Mouse (Mus musculus) cerebellum, adult 18-20 months (tissue): ENCODE measurements around the gene Krt24.

Experiments
- DNase-seq, 2 experiments: peaks; one replicate each; pipeline ENCODE4 v3.0.0; 2021

Krt24 gene

GRCm38 (mm10) chr11:99284833-99285312 is at the start of gene Krt24:
Gene Krt24, minus strand, starts transcription at chr11:99285262.
- no peak for DNase-seq

DNA sequence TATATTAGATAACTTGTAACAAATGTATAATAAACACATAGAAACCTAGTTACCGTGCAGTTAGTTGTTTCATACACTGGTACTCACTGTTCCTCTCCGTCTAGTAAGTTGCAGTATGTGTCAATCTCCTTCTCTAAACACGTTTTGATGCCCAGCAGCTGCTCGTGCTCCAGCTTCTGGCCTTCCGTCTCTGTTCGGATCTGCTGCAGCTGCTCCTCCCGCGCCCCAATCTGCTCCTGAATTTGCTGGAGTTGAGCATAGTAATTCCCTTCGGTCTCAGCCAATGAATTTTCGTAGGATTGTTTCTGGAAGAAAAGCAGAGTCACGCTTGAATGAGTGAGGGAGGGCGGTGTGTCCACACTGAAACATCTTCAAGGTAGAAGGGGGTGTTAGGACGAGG is 48.4 kb upstream of the Krt24 start:
- DNase-seq = no peak

- DNase-seq = no peak
Measured at GRCm38 (mm10) chr11:99329655-99330054, 44.6 kb upstream of the Krt24 start.

GRCm38 (mm10) chr11:99322851-99323250 is 37.8 kb upstream of the Krt24 start, which contains the start of gene Krt25:
Gene Krt25, minus strand, starts transcription at chr11:99322951.
- no peak for DNase-seq

DNA sequence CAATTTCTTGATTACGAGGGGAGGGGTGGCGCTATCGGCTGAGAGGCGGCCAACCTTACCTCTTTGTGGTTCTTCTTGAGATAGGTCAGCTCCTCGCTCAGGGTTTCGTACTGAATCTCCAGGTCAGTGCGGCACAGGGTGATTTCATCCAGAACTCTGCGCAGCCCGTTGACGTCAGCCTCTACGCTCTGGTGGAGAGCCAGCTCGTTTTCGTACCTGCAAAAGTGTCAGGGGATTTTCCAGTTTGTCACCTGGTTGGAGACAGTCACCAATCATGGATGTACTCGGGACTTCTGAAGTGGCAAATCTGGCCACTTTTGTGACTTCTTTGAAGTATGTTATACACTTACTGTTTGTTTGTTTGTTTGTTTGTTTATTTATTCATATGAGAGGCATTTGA is 36.0 kb upstream of the Krt24 start:
- DNase-seq = no peak

DNA sequence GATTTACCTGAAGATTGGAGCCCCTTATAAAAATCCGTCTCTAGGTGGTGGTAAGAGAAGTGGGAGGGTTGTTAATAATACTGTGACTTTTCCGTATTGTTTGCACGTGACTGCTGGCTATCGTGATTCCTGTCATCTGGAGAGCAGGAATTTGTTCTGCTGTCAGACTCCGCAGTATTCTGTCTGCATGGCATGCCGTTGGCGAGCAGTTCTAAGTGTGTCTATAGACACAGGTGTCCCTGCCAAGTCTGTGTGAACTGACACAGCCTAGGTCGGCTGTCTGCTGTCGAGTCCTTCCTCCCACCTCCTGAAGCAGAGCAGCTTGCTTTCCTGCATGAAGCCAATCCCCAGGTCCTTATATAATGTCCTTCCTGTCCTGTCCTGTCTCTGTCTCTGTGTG is 34.1 kb upstream of the Krt24 start:
- DNase-seq = no peak

- no peak for DNase-seq
Measured at GRCm38 (mm10) chr11:99316543-99316942, 31.5 kb upstream of the Krt24 start.

DNA sequence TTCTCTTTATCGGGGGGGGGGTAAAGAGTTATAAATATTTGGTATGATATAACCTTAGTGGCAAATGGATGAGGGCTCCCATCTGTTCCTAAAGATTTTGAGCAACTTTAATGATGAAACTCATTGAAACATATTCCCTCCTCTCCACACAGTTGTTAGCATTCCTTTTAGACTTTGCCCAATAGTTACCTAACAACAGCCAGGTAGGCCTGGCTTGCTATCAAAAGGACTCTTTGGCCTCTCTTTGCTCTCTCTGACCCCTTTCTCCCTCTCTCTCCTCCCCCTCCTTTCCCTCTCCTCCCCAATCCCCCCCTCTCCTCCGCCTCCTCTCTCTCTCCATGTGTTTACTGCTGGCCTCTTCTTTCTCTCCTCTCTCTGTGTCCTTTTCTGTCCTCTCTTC is 29.5 kb upstream of the Krt24 start:
- no peak for DNase-seq

GRCm38 (mm10) chr11:99310882-99311281 is 25.8 kb upstream of the Krt24 start:
- no peak for DNase-seq

DNA sequence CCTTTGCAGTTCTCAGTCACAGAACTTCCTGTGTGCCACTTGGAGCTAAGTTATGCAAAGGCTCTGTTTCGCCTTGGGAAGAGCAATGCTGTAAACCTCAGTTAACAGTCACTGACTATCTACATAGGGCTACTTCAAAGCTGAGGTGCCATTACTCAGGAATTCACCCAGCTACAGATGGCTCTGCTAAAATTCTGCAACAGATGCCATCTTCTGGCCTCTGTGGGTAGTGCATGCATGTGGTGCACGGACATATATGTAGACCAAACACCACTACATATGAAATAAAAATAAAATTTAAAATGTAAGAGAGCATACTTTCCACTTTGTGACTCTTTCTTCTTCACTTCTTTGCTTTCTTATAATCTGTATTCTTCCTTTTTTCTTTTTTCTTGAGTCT is 22.5 kb upstream of the Krt24 start:
- peak; percentile 79 to 80 for DNase-seq

GRCm38 (mm10) chr11:99295039-99295438 is 10.0 kb upstream of the Krt24 start:
- DNase-seq = no peak

GRCm38 (mm10) chr11:99292846-99293245 is 7.8 kb upstream of the Krt24 start:
- DNase-seq = peak; percentile 77 to 80

DNA sequence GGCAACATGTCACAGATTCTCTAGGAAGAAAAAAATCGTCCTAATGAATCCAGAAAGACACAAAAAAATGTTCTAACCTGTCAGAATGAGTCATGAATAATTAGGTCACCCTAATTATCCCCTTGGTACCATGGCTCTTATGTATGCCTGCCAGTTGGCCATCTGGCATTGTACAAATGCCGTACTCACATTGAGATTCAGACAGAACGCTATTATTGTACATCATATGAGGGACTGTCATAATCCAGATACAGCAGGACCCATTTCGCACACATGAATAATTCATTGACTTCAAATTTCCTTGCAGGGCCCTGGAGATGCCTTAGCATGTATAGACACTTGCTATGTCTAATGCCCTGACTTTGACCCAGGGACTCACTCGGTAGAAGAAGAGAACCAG is 1.1 kb downstream of the Krt24 start:
- DNase-seq = peak; percentile 71 to 82

DNA sequence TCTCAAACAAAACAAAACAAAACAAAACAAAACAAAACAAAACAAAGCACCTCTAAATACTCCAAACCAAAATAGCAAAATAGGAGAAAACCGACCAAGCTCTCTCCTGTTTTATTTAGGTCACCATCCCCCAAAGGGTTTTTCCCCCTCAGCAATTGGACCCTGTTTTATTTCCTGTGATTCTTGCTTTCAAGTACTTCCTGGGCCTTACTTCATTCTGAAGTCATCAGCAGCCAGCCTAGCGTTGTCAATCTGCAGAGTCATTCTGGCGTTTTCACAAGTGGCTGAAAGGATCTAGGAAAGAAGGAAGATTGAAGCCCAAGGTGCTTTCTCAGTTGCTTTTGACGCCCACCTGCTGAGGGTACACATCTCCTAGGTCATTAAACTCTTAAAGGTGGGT is 1.7 kb downstream of the Krt24 start:
- no peak for DNase-seq

- peak; percentile 51 to 57 for DNase-seq
Measured at GRCm38 (mm10) chr11:99281116-99281515, 3.9 kb downstream of the Krt24 start.

GRCm38 (mm10) chr11:99279986-99280385 is 5.1 kb downstream of the Krt24 start:
- DNase-seq = peak; percentile 48 to 53

- DNase-seq = no peak
Measured at GRCm38 (mm10) chr11:99276786-99277185, 8.3 kb downstream of the Krt24 start.

DNA sequence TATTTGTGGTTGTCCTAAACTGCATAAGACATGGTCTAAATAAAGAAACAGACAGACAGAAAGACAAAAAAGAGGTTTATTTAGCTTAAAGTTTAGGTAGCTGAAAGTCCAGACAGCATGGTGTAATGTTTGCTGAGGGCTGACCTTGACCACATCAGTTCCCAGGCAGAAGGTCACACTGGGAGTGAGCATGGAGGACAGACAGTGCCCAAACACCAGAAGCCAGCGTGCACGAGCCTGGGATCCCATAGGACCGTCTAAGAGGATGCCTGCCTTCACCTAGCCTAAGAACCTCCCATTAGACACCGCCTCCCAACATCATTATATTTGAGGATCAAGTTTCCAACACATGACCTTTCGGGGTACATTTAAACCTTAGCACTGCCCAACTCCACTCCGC is 9.4 kb downstream of the Krt24 start:
- DNase-seq = no peak

DNA sequence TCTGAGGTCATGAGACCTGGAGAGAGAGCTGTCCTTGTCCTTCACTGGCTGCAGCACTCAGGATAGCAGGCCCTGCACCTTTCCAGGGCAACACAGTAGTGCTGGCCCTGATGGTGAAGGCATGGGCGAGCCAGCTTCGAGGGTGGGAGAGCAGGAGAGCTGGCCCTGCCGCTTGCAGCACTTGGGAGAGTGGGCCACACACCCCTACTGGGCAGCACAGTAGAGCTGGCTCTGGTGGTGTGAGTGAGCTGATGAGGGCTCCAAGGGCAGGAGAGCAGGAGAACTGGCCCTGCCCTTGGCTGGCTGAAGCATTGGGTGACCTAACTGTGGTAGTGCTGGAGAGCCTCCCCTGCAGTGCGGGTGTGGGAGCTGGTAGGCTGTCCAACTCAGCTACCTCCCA is 12.3 kb downstream of the Krt24 start:
- no peak for DNase-seq

- no peak for DNase-seq
Measured at GRCm38 (mm10) chr11:99269192-99269591, 15.9 kb downstream of the Krt24 start.

GRCm38 (mm10) chr11:99265796-99266195 is 19.3 kb downstream of the Krt24 start:
- DNase-seq = no peak

DNA sequence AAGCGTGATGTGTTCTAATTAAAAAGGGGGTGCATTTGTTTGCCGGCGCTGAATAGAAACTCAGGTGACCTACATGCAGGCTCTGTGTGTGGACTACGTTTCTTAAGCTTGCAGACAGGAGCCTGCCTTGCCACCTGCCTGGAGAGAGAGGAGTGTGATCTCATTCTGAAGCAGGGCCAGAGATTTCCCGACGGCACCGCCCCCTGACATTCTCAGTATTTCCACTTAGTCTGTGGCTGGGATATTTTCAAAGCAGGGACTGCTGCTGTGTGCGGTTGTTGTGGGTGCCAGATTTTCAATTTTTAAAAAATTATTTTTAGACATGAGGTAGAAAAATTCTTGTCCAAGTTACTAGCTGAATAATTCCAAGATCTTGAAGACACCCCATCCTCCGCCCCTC is 19.8 kb downstream of the Krt24 start:
- peak; percentile 66 to 71 for DNase-seq

GRCm38 (mm10) chr11:99256213-99256612 is 28.8 kb downstream of the Krt24 start:
- DNase-seq = no peak

GRCm38 (mm10) chr11:99255316-99255715 is 29.7 kb downstream of the Krt24 start:
- DNase-seq = no peak

DNA sequence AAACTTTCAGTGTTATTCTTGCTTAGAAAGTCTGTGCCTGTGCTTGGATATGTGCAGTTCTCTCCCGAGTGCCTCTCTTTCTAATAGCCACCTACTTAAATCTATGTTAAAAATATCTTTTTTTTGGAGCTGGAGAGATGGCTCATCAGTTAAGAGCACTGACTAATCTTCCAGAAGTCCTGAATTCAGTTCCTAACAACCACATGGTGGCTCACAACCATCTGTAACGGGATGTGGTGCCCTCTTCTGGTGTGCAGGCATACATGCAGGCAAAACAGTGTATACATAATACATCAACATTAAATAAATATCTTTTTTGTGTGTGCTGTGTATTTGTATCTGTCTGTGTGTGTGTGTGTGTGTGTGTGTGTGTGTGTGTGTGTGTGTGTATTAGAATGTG is 31.2 kb downstream of the Krt24 start:
- DNase-seq = no peak

DNA sequence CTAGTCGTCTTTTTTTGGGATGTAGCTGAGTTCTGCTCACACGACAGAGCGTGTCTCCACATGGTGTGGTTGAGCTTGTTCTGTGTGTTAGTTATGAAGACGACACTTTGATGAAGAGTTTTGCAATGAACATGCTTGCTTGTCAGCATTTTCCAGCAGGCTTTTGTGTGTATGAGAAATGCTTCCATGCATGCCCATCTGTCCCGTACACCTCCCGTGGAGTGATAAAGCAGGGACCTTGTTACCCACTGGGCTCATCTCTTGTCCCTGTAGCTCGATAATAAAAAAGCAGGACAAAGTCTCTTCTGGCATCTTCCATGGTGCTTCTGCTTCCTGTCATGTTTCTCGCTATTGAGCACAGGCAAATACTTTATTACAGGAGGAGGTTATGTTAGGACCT is 32.4 kb downstream of the Krt24 start:
- peak; percentile 39 to 41 for DNase-seq
